Mouse (Mus musculus) heart, adult 11 months (tissue): ENCODE measurements around the gene Slc25a10.
"Not testable (repeated sequence)": the region's sequence is repeated elsewhere in the genome, so short reads cannot be mapped to it uniquely, and the experiment has no call there.

Source experiments
- DNase-seq: peaks from one replicate; pipeline ENCODE4 v3.0.0; 2022

Gene Slc25a10

GRCm38 (mm10) chr11:120512790-120513453 lies 21.3 kb downstream of the Slc25a10 start:
- DNase-seq = no peak

DNA sequence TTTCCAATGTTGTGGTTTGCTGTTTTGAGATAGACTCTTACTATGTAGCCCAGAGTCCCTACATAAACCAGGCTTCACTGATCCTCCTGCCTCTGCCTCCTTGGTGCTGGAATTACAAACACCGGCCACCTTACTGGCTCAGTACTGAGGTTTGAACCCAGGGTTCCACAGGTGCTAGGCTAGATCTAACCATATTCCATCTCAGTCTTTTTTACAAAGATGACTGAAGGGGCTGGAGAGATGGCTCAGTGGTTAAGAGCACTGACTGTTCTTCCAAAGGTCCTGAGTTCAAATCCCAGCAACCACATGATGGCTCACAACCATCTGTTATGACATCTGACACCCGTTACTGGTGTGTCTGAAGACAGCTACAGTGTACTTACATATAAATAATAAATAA lies 22.6 kb downstream of the Slc25a10 start:
- not testable (repeated sequence) for DNase-seq

DNA sequence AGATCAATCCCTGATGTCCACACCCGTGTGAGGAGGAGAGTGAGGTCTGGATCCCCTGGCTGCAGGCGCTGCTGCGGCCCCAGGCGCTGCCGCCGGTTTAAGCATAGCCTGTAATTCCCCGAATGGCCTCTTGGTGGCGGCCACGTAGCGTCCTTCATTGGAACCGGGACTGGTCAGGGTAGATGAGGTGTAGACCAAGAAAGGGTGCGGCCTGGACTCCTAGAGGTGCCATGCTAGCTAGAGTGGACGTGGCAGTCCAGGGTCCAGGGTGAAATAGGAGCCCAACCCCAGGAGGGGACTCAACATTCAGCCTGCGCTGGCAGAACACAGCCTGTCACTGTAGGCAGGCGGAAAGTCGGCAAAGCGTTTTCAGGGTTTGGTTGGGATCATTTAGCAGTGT lies 24.0 kb downstream of the Slc25a10 start:
- DNase-seq = peak; percentile 98

- DNase-seq = peak; percentile 90
Observed at GRCm38 (mm10) chr11:120517147-120517546, 25.5 kb downstream of the Slc25a10 start.

DNA sequence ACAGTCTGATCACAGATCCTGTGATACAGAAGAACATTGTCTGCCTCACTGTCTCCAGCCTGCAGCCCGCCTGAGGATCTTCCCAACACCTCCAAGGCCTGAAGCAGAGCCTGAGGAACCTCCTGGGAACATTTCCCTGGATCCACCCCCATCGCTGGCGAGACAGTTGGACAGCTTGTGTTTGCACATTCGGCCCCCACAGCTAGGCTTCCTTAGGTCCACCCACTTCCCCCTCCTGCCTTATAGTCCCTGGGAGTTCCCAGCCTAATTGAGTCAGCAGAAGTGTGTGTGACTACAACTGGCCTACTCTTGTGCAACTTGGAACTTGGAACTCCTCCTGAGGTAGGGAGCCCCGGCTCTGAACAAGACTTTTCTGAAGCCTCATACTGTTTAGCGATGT lies 26.4 kb downstream of the Slc25a10 start:
- DNase-seq = peak; percentile 99

DNA sequence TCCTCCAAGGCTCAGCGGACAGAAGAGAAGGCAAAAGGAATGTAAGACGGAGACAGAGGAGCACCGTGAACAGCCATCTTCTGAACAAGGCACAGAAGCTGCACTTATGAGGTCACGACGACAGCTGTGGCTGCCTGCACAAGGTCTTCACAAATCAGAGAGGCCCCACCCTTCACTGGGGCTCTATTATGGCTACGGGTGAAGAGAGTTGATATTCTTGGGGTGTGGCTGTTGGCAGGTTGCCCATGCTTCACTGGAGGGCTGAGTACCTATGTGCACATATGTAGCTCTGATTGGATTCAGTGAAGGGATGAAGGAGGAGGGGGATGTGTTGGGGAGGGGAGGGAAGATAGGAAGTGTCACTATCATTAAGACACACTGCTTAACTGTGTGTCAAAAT lies 26.9 kb downstream of the Slc25a10 start:
- DNase-seq = peak; percentile 91

- DNase-seq = peak; percentile 99
Observed at GRCm38 (mm10) chr11:120519738-120520137, 28.1 kb downstream of the Slc25a10 start.

GRCm38 (mm10) chr11:120520498-120520897 lies 28.9 kb downstream of the Slc25a10 start:
- DNase-seq = peak; percentile 90

- peak; percentile 97 for DNase-seq
Observed at GRCm38 (mm10) chr11:120520967-120521540, 29.4 kb downstream of the Slc25a10 start.

DNA sequence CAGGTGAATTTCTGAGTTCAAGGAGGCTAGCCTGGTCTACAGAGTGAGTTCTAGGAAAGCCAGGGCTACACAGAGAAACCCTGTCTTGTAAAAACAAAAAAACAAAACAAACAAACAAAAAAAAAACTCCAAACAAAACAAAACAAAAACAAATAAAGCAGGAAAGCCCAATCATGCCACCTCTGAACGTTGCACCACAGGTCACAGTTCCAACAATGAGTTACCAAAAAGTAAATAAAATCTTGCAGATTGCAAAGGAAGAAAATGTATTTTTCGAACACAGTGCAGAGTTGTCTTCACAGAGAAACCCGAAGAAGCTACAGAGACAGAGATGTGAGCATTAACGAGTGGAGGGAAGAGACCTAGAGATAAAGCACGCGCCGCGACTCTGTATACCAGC lies 30.9 kb downstream of the Slc25a10 start:
- DNase-seq = no peak

DNA sequence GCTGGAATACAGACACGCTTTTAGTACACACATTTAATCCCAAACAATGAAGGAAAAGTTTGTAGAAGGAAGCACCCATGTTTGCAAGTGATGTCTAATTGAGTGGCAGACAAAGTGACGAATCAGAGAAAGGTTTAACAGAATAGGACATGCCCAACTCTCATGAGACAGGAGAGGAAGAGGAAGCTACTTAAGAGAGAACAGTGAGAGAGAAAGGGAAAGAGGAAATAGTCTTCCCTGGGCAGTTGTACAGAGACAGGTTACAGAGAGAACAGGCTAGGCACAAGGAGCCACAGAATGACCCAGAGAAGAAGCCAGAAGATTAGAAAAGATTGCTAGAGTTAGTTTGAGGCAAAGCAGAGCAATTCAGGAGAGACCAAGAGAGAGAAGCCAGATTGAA lies 34.3 kb downstream of the Slc25a10 start:
- no peak for DNase-seq

GRCm38 (mm10) chr11:120527690-120528354 lies 36.2 kb downstream of the Slc25a10 start:
- no peak for DNase-seq

- no peak for DNase-seq
Observed at GRCm38 (mm10) chr11:120528903-120529302, 37.3 kb downstream of the Slc25a10 start.

DNA sequence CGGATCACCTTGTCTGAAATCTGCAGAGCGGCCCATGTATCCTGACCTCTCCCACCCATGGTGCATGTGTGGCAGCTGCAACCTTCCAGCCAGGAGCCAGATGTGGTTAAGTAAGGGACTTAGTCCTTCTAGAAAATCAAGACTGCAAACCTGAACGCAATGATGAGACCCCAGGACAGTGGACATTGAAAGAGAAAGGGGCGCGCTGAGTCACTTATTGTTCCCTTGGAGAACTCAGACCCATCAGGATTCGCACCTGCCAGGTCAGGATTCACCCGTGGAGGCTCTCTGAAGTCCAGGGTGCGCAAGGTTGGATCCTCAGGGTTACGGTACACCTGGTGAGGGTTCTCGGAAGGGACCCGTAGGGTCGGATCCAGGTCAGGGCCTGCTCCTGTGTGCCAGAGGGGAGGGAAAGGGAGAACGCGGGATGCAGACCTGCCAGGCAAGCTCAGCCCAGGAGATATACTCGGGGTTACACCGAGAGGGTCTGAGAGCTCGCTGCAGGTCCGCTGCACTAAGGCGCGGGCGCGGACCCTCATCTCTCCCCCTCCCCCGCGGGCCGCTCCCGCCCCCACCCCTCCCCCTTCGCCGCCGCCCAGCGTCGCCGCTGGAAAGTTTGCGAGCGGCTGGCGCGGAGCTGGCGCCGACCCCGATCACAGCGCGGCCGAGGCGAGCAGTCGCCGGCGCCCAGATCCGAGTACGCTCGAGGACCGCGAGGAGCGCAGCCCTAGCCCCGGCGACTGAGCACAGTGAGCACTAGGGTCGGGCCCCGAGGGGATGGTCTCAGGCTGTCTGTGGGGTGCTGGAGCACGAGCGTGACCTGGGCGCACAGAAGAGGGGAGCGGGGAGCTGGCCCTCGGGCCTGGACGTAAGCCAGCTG lies 38.7 kb downstream of the Slc25a10 start, which contains the start of gene Gcgr:
Gene Gcgr, plus strand, starts transcription at position 615 of the 880 bp plus-strand sequence.
- no peak for DNase-seq

DNA sequence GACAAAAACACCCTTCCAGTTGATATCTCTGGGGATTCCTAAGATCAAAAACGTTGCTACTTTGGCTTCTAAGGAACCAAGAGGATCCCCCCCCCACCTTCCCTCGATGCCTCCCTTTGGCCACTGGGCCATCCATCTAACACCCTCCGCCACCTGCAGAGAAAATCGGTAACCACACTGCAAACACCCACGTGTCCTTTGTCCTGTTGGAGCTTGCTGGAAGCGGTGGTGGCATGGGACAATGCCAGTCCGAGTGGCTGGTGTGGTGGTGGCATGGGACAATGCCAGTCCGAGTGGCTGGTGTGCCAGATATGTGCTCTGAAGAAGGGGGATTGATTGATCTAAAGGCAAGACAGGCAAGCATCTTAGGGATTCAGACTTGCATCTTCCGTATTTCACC lies 40.0 kb downstream of the Slc25a10 start:
- no peak for DNase-seq

DNA sequence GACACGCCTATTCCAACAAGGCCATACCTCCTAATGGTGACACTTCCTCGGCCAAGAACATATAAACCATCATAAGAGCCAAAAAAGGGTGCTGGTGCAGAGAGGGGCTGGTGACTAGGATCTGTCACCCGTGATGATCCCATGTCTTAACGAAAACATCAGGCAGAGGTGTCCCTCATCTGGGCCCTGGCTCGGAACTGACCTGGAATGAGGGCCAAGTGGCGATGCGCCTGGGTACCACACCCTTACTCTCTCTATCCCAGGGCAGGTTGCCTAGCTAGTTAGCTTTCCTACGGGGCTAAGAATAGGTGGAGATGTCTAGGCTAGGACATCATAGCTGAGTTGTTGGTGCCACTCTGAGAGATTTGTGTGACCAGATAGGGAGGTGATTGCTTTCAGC lies 42.5 kb downstream of the Slc25a10 start:
- DNase-seq = peak; percentile 91

- DNase-seq = peak; percentile 93
Observed at GRCm38 (mm10) chr11:120535145-120535544, 43.5 kb downstream of the Slc25a10 start.

DNA sequence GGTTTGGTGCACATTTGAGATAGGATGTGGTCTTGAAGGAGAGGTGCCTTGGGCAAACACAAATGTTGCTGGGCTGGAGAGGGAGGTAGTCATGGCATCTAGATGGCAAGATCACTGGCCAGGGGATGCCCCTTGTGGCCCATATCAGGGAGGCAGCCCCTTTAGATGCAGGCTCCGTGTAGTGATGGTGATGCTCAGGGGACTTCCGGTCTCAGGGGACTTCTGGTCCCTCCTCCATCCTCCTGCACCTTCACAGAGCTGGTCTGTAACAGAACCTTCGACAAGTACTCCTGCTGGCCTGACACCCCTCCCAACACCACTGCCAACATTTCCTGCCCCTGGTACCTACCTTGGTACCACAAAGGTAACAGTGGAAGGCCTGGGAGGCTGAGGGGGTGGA lies 44.2 kb downstream of the Slc25a10 start:
- DNase-seq = no peak

- DNase-seq = peak; percentile 98
Observed at GRCm38 (mm10) chr11:120538485-120538884, 46.8 kb downstream of the Slc25a10 start.

GRCm38 (mm10) chr11:120538955-120539284 lies 47.3 kb downstream of the Slc25a10 start:
- DNase-seq = no peak

GRCm38 (mm10) chr11:120539285-120540014 lies 47.8 kb downstream of the Slc25a10 start:
- no peak for DNase-seq

GRCm38 (mm10) chr11:120541907-120542306 lies 50.3 kb downstream of the Slc25a10 start:
- DNase-seq = peak; percentile 97

DNA sequence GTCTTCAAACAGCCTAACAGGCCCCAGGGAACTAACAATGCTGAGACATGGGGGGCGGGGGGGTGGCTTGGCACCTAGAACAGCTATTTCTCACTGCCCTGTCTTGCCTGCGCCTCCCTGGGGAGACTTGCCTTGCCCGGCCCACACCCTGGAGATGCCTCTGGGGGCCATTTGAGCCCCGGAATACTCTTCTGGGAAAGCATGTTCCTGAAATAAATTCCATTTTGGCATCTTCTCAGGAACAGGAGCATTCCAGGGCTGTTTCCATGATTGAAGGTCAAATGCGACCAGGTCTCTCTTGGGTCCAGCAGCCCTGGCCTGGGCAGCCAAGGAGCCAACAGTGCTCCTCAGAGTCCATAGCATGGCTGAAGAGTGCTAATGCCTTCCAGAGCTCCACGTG lies 50.7 kb downstream of the Slc25a10 start:
- no peak for DNase-seq
